Mouse (Mus musculus) v-Abl transformed pro-B cells (cell line): ENCODE results near the gene Znrf2.

Experiments
- in situ Hi-C, 2 experiments: fragments of 400-800 bp; cut with MboI; formaldehyde crosslinking; loops; one replicate each; pipeline ENCODE4 v1.15.1; 2025; ENCODE audit not compliant: unreplicated experiment in 2 of 2

The Znrf2 gene

GRCm38 (mm10) chr6:54890221-54890620 lies 73.5 kb downstream of the Znrf2 start:
- in situ Hi-C loops, result no loop called here

GRCm38 (mm10) chr6:54891384-54891783 lies 74.7 kb downstream of the Znrf2 start:
- in situ Hi-C loops, result no loop called here

GRCm38 (mm10) chr6:54900256-54900655 lies 83.5 kb downstream of the Znrf2 start:
- in situ Hi-C loops, result no loop called here

GRCm38 (mm10) chr6:54902547-54902946 lies 85.8 kb downstream of the Znrf2 start:
- in situ Hi-C loops, result no loop called here

DNA sequence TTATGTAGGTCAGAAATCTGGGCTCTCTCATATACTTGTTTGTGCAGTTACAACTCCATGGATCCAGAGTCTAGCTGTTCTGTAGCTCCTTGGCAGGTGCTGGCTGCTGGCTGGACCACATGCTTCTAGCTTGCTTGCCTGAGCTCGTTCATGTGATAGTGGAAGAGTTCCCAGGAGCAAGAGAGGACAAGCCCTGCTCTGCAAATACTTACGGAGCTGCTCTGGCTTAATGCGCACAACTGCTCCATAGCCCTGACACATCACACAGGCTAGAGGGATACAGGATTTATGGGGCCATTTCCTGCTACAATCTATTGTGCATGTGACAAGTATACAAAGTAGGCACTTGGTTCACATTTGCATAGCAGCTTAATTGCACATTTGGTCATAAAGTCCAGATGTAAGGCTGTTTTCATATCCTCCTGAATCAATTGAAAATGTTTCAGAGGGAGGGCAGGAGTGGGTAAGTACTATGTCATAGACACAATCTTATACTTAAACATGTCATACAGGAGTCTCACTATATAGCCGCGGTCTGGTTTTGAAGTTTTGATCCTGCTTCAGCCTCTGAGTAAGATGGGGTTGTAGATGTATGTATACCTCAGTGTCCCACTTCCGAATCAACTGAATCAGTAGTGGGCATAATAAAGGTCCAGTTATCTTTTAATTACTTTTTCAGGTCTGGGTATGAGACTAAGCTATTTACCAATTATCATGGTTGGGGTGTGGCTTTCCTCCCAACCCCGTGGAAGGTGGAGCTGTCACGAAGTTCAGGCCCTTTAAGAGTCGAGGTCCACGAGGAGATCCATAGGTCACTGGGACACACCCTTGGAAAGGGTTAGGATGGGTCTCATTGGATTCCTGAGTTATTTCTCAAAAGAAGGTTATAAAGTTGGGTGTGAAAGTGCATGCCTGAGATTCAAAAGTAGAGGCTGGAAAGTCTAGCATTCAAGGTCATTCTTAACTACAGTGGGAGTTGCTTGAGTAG lies 89.6 kb downstream of the Znrf2 start:
- in situ Hi-C loops, result loop anchor here in 1 of 2 experiments (5.0 kb wide), 1 partner anchor 89 kb away; the partner anchor contains the start of gene Znrf2

DNA sequence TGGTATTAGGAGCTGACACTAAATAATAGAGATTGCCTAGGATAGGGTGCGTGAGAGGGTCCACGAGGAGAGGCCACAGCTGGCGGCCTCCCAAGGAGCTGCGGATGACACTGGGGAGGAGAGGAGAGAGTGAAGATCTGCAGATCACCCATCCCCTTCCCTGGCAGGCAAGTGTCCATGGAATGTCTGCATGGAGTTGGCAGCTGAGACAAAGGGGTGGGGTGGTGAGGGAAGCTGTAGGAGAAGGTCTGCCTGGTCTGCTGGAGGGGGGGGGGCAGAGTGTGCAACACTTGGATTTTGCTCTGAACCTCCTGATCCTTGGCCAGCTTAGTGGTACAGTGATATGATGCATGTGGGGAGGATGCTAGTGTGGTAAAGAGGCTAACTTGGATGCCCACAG lies 98.3 kb downstream of the Znrf2 start:
- in situ Hi-C loops, result loop anchor here (5.0 to 10.0 kb wide), 4 partner anchors 77 to 330 kb away; partner anchors contain the start of genes Ggct (in 1 of the 2) and Znrf2 (in 1 of the 2)

GRCm38 (mm10) chr6:54916163-54916562 lies 99.4 kb downstream of the Znrf2 start:
- in situ Hi-C loops, result loop anchor here (5.0 to 10.0 kb wide), 4 partner anchors 76 to 331 kb away; partner anchors contain the start of genes Ggct (in 1 of the 2) and Znrf2 (in 1 of the 2)

DNA sequence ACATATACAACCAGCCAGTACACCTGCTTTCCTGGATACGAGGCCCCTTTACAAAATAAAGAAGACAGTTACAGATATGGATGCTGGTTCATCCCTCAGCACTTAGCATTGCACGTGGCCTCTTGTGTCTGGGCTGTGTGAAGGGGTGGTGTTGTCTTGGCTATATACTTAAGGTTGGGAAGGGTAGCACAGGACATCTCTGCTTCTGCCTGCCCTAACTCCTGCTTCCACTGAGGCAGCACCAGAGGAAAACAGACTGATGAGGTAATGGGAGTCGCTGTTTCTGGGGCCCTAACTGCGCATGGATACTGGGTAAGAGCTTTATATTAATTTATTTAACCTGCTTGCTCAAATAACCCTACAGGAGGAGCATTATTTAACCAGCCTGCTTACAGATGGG lies 100.2 kb downstream of the Znrf2 start:
- in situ Hi-C loops, result loop anchor here (5.0 to 10.0 kb wide), 4 partner anchors 75 to 332 kb away; partner anchors contain the start of genes Ggct (in 1 of the 2) and Znrf2 (in 1 of the 2)

DNA sequence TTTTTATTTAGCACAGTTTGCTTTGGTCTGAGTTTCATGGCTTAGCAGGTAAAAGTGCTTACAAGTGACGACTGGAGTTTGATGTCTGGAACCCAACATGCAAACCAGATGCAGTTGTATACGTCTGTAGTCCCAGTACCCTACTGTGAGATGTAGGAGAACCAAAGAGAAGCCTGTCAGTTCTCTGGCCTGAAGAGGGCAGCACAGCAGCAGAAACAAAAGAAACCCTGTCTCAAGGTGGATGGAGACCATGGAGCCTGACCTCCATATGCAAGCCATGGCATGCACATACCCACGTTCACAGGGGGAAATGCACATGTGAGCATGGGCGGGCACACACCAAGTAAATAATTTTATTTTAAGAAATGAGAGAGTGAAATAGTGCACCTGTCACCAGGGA lies 100.8 kb downstream of the Znrf2 start:
- in situ Hi-C loops, result loop anchor here (5.0 to 10.0 kb wide), 4 partner anchors 75 to 333 kb away; partner anchors contain the start of genes Ggct (in 1 of the 2) and Znrf2 (in 1 of the 2)

DNA sequence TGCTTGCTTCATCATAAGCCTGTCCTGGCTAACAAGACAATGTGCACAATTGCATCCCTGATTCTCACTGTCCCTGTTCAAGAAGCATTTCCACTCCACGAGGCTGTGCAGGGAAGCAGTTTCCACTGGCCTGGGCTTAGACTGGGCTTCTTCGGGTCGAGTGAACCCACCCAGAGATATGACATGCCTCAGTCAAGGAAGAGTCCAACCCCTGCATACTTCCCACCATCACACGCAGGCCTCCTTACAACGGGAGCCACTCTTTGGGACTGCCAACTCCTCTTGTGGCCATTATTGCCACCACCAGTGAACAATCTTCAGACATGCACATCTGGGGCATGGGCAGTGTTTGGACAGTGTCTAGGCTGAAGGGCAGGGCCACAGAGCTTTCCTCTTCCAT lies 101.8 kb downstream of the Znrf2 start:
- in situ Hi-C loops, result loop anchor here (5.0 to 10.0 kb wide), 4 partner anchors 74 to 334 kb away; partner anchors contain the start of genes Ggct (in 1 of the 2) and Znrf2 (in 1 of the 2)

DNA sequence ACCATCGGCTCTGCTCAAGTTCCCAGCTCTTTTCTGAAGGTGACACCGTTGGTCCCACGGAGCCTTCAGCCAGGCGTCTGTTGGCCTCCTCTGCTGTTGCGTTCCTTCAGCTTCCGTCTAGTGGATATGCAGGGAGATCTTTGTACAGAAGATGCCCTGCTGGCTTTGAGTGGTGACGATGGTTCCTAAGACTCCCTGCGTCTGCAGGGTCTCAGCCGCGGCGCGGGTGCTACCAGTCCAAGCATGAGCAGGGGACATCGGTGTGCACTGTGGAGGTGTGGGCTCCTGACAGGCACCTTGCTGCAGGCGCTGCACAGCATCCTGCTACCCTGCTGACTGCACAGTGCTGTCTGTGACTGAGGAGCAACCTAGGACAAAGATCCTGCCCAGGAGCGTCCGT lies 107.8 kb downstream of the Znrf2 start:
- in situ Hi-C loops, result loop anchor here (5.0 to 10.0 kb wide), 5 partner anchors 68 to 322 kb away; partner anchors contain the start of gene Ggct (in 1 of the 2)

- in situ Hi-C loops, result loop anchor here in 1 of 2 experiments (10.0 kb wide), 1 partner anchor 221 kb away; no protein-coding TSS in a partner anchor
These were observed 109.2 kb downstream of the Znrf2 start for GRCm38 (mm10) chr6:54925736-54926440.

- in situ Hi-C loops, result loop anchor here in 1 of 2 experiments (10.0 kb wide), 1 partner anchor 222 kb away; no protein-coding TSS in a partner anchor
These were observed 110.2 kb downstream of the Znrf2 start for GRCm38 (mm10) chr6:54926899-54927298.

GRCm38 (mm10) chr6:54927946-54928345 lies 111.2 kb downstream of the Znrf2 start:
- in situ Hi-C loops, result loop anchor here in 1 of 2 experiments (10.0 kb wide), 1 partner anchor 223 kb away; no protein-coding TSS in a partner anchor

GRCm38 (mm10) chr6:54931641-54932040 lies 114.9 kb downstream of the Znrf2 start:
- in situ Hi-C loops, result no loop called here

GRCm38 (mm10) chr6:54932526-54932925 lies 115.8 kb downstream of the Znrf2 start:
- in situ Hi-C loops, result no loop called here

GRCm38 (mm10) chr6:54933216-54933615 lies 116.5 kb downstream of the Znrf2 start:
- in situ Hi-C loops, result no loop called here

DNA sequence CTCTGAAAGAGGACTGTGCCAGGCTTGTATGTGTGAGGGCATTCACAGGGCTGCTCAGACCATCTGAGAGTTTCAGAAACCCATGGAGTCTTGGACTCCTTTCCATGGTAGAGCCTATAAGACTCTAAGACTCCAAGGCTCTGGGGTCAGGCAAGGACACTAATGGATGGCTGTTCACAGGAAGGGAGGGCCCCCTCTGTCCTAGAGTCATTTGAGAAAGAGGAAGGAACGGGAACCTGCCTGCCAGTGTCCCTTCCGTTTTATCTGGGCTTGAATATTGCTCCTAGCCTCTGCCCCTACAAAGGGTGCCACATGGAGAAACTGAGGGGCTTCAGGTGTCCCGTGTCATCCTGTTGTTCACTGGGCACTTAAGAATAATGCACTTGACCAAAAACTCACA lies 117.2 kb downstream of the Znrf2 start:
- in situ Hi-C loops, result no loop called here

DNA sequence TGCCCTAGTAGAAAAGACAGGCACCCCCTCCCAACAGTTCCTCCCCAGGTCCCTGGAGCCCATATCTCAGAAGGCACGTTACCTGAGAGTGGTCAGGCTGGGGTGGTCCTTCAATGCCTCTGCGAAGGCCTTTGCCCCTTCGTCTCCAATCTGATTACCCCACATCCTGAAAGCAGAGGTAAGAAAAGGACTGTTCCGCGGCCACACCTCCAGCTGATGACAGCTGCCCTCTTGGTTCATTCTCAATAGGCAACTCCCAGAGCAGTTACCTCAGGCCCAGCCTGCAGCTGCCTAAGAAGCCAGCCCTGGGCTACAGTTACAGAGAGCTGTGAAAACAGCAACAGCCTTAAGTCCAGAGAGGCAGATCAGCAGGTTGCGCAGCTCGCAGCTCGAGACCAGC lies 117.6 kb downstream of the Znrf2 start:
- in situ Hi-C loops, result no loop called here

GRCm38 (mm10) chr6:54934930-54935329 lies 118.2 kb downstream of the Znrf2 start:
- in situ Hi-C loops, result no loop called here
